Mouse (Mus musculus) midbrain, embryonic 16.5 days (tissue): ENCODE data around the gene Ube2h. TPM values are rescaled to one million over a fixed set of nuclear protein-coding genes. Genes with fewer than 3 reads are reported as not detected.

Experiments used
- ATAC-seq: fragments of 200-750 bp; cut with Nextera tagmentation; 2 replicates; pipeline ENCODE4 v1.8.0; 2017; ENCODE audit warnings: moderate TSS enrichment
- H3K27ac ChIP-seq: fragments of 300-500 bp; sonication (generic); 2 replicates; pipeline ENCODE4 v1.5.1; 2014; ENCODE audit warnings: mild to moderate bottlenecking, low read length, mixed read lengths
- H3K27me3 ChIP-seq: fragments of 300-500 bp; sonication (generic); 2 replicates; pipeline ENCODE4 v1.6.1; 2014; ENCODE audit warnings: low read depth, low read length, mixed read lengths; ENCODE audit not compliant: control insufficient read depth, insufficient read depth
- H3K36me3 ChIP-seq: fragments of 300-500 bp; sonication (generic); 2 replicates; pipeline ENCODE4 v1.6.1; 2014; ENCODE audit warnings: mild to moderate bottlenecking, low read length, moderate library complexity, mixed read lengths; ENCODE audit not compliant: control insufficient read depth, insufficient read depth
- H3K4me1 ChIP-seq: fragments of 300-500 bp; sonication (generic); 2 replicates; pipeline ENCODE4 v1.6.1; 2014; ENCODE audit warnings: mild to moderate bottlenecking, low read length, mixed read lengths; ENCODE audit not compliant: control insufficient read depth, insufficient read depth
- H3K4me2 ChIP-seq: fragments of 300-500 bp; sonication (generic); 2 replicates; pipeline ENCODE4 v1.6.1; 2014; ENCODE audit warnings: mild to moderate bottlenecking, low read length, mixed read lengths
- H3K4me3 ChIP-seq: fragments of 300-500 bp; sonication (generic); 2 replicates; pipeline ENCODE4 v1.5.1; 2014; ENCODE audit warnings: low read depth, mild to moderate bottlenecking, low read length, moderate library complexity, mixed read lengths
- H3K9ac ChIP-seq: fragments of 300-500 bp; sonication (generic); 2 replicates; pipeline ENCODE4 v1.6.1; 2014; ENCODE audit warnings: low read depth, low read length, mixed read lengths
- H3K9me3 ChIP-seq: fragments of 300-500 bp; sonication (generic); replicated peaks from 2 replicates; pipeline ENCODE4 v1.6.1; 2014; ENCODE audit warnings: mild to moderate bottlenecking, low read length, mixed read lengths; ENCODE audit not compliant: control insufficient read depth, poor library complexity, severe bottlenecking
- WGBS: fragments of 180-500 bp; shearing (Covaris S2); extraction: QIAGEN DNeasy Blood & Tissue Kit; methylation state at CpG from one replicate; pipeline ENCODE4 v1.1.7; 2014; 5-methylcytosine and 5-hydroxymethylcytosine counted together
- polyA plus RNA-seq: library from polyadenylated mRNA; unstranded; fragments of >200 nt; fragmentation: Nextera tagmentation; extraction: Ambion mirVana; gene quantifications from 2 replicates; pipeline ENCODE4 v1.2.1, GENCODE M21; 2015

The Ube2h gene
- polyA plus RNA-seq, 1 experiment from 2014 or later = 57.0 TPM

- H3K27me3 ChIP-seq = peaks cover 52% of the 10 kb centered on the region
These were observed 125.3 kb downstream of the Ube2h start for GRCm38 (mm10) chr6:30179046-30179445.

DNA sequence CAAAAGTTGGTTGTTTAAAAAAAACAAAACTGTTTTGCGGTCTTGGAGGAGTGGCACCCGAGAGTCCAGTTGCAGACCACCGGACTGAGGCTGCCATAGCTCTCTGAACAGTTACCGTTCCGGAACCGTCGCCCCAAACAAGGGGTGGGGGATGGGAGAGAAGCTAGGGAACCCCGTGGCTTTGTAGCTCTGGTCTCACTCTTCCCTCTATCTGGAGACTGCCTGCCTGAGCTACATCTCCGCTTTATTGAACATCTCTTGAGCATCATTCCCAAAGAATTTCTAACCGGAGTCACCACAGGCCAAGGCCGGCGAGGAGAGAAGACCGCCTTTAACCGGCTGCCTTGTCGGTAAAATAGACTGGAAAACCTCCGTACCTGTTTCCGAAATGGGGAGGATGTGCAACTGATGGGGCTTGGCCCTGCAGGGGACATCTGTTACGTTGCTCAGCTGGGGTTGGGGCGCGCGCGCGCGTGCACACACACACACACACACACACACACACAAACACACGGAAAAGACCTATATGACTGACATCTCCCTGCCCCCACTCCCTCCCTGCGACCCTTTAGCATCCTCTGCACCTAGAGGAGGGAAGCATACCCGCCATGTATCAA is 126.2 kb downstream of the Ube2h start:
- H3K27ac ChIP-seq = no peak overlapping the region
- ATAC-seq = no peak
- no peaks in the 10 kb centered on the region for H3K36me3 ChIP-seq
- no peak overlapping the region for H3K4me2 ChIP-seq
- no peak overlapping the region for H3K4me3 ChIP-seq
- peaks cover 60% of the 10 kb centered on the region for H3K27me3 ChIP-seq
- H3K9me3 ChIP-seq = no peaks in the 10 kb centered on the region
- peaks cover 14% of the 10 kb centered on the region for H3K4me1 ChIP-seq
- 1% methylated on average over 27 of the region's 27 CpGs for WGBS
- no peak overlapping the region for H3K9ac ChIP-seq

More at GRCm38 (mm10) chr6:30179046-30179445, 125.3 kb downstream of the Ube2h start:
- 23% methylated on average over 11 of the region's 11 CpGs for WGBS
- Histone ChIP-seq H3K36me3 (no peaks in the 10 kb centered on the region), H3K27ac (no peak overlapping the region), H3K4me2 (no peak overlapping the region), H3K9me3 (0 out of 2 replicates have a peak, but pooled peaks cover 4% of the 10 kb centered on the region), H3K4me3 (no peak overlapping the region), H3K4me1 (peaks cover 8% of the 10 kb centered on the region), H3K9ac (no peak overlapping the region)
- no peak for ATAC-seq

GRCm38 (mm10) chr6:30177305-30177704 is 127.0 kb downstream of the Ube2h start:
- Histone ChIP-seq H3K9me3 (no peaks in the 10 kb centered on the region), H3K27me3 (peaks cover 67% of the 10 kb centered on the region), H3K36me3 (no peaks in the 10 kb centered on the region), H3K9ac (no peak overlapping the region), H3K4me1 (peaks cover 18% of the 10 kb centered on the region), H3K4me2 (no peak overlapping the region), H3K4me3 (no peak overlapping the region), H3K27ac (no peak overlapping the region)
- ATAC-seq = no peak
- WGBS = 0% methylated on average over 14 of the region's 14 CpGs

DNA sequence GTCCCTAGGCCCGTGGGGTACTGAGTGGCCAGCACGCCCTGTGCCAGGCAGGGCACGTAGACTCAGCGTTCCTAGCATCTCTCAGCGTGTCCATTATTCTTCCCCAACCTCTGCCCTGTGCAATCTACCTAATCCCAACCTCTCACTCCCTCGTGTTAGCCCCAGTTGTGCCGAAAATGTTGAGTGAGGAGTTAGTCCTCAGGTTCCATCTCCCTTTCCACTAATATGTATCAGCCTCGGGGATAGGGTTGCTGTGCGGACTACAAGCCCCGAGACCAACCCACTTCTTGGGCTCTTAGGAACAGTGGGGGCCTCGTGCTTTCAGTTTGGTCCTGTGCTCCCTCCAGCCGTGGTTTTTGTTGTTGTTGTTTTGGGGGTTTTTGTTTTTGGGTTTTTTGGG is 127.8 kb downstream of the Ube2h start:
- no peak for ATAC-seq
- 4% methylated on average over 12 of the region's 12 CpGs for WGBS
- H3K27ac ChIP-seq = no peak overlapping the region
- no peak overlapping the region for H3K9ac ChIP-seq
- no peak overlapping the region for H3K4me3 ChIP-seq
- peaks cover 18% of the 10 kb centered on the region for H3K4me1 ChIP-seq
- H3K9me3 ChIP-seq = no peaks in the 10 kb centered on the region
- peaks cover 68% of the 10 kb centered on the region for H3K27me3 ChIP-seq
- no peak overlapping the region for H3K4me2 ChIP-seq
- H3K36me3 ChIP-seq = no peaks in the 10 kb centered on the region

DNA sequence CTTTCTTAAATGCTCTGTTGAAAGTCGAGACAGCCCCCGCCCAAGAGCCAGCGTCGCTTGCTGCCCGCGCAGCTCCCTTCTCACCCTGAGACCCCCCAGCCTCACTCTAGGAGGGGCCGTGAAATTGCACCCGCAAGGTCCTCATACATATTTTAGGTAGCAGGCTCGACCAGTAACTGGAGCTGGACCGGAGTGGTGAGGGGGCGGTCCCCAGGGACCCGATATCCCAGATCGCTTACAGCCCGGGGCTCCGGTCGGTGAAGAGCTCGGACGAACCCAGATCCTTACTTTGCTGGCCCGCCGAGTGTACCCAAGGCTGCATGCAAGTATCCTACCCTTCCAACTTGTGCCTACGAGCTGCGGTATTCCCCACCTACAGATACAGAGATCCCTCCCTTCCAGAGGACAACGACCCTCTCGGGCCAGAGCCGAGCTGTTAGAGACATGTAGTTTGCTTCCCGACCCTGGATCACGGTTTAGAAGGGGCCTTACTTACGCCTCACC is 128.4 kb downstream of the Ube2h start:
- Histone ChIP-seq H3K36me3 (no peaks in the 10 kb centered on the region), H3K4me2 (no peak overlapping the region), H3K4me1 (peaks cover 18% of the 10 kb centered on the region), H3K4me3 (no peak overlapping the region), H3K9ac (no peak overlapping the region), H3K27me3 (peaks cover 66% of the 10 kb centered on the region), H3K27ac (no peak overlapping the region), H3K9me3 (no peaks in the 10 kb centered on the region)
- under 1% methylated on average over 28 of the region's 28 CpGs for WGBS
- no peak for ATAC-seq

- Histone ChIP-seq H3K4me3 (no peak overlapping the region), H3K27ac (no peak overlapping the region), H3K4me2 (0 out of 2 replicates have a peak overlapping the region, but pooled peaks have one; percentile 4), H3K9me3 (no peaks in the 10 kb centered on the region), H3K4me1 (peaks cover 18% of the 10 kb centered on the region), H3K9ac (no peak overlapping the region), H3K27me3 (peaks cover 64% of the 10 kb centered on the region), H3K36me3 (no peaks in the 10 kb centered on the region)
- ATAC-seq = peak; percentile 5; the same call in 1 of the 2 replicates
- under 1% methylated on average over 44 of the region's 45 CpGs for WGBS
These were observed 129.0 kb downstream of the Ube2h start for GRCm38 (mm10) chr6:30175225-30175917.

DNA sequence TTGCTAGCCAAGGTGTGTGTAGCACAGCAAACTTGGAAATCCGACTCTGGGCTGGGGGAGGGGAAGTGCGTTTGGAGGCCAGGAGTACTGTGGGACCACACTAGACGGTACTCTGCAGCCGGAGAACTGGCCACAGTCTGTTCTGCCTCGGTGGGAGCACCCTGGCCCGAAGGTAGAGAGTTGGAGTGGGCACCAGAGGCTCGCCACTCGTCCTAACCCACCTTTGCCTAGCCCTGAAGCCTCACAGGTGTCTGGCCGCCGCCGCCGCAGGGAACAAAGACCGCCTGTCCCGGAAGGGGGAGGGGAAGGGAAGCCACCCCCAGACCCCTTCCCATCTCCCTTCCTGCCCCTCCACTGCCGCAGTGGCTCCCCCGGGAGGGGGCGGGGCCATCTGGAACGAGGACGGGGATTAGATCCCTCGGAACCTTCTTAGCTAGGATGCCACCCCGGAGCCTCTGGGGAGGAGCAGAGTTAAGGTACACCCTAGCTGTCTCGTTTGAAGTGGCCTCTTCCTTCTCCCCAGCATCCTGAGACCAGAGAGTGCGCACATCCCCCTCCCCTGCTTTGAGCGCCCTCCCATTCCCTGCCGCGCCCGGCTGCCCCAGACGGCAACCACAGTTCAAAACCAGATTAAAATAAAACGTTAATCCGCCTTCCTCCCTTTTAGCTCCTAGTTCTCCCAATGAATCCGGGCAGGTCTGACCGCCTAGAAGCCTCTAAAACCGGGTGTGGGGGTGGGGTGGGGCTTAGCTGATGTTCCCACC is 129.7 kb downstream of the Ube2h start:
- H3K9ac ChIP-seq = no peak overlapping the region
- peaks cover 18% of the 10 kb centered on the region for H3K4me1 ChIP-seq
- no peak for ATAC-seq
- H3K27me3 ChIP-seq = peaks cover 64% of the 10 kb centered on the region
- H3K4me2 ChIP-seq = peak overlapping the region; percentile 26; the same call in 1 of the 2 replicates
- no peaks in the 10 kb centered on the region for H3K9me3 ChIP-seq
- no peak overlapping the region for H3K4me3 ChIP-seq
- no peak overlapping the region for H3K27ac ChIP-seq
- WGBS = under 1% methylated on average over 27 of the region's 33 CpGs
- no peaks in the 10 kb centered on the region for H3K36me3 ChIP-seq

GRCm38 (mm10) chr6:30173551-30174460 is 130.5 kb downstream of the Ube2h start:
- Histone ChIP-seq H3K27me3 (peaks cover 65% of the 10 kb centered on the region), H3K4me2 (peak overlapping the region; percentile 26), H3K36me3 (no peaks in the 10 kb centered on the region), H3K9ac (no peak overlapping the region), H3K4me1 (peaks cover 18% of the 10 kb centered on the region), H3K27ac (no peak overlapping the region), H3K4me3 (peak overlapping the region; percentile 9; the same call in 1 of the 2 replicates), H3K9me3 (no peaks in the 10 kb centered on the region)
- WGBS = under 1% methylated on average over 66 of the region's 80 CpGs
- no peak for ATAC-seq
